Mouse (Mus musculus) midbrain, embryonic 14.5 days (tissue): ENCODE measurements around the gene Aff1. TPM values are rescaled to one million over a fixed set of nuclear protein-coding genes. Genes with fewer than 3 reads are reported as not detected.
A peak's percentile ranks its signal among the peaks of the same experiment; 100 is the strongest.

Source experiments
- ATAC-seq: fragments of 200-750 bp; cut with Nextera tagmentation; 2 replicates; pipeline ENCODE4 v1.8.0; 2017; ENCODE audit warnings: moderate number of reproducible peaks, moderate library complexity; ENCODE audit not compliant: low FRiP score, low TSS enrichment
- DNase-seq: peaks from one replicate; pipeline ENCODE4 v3.0.0-alpha.2; 2015
- H3K27ac ChIP-seq: fragments of 300-500 bp; sonication (generic); replicated peaks from 2 replicates; pipeline ENCODE4 v1.5.1; 2014; ENCODE audit warnings: mild to moderate bottlenecking, low read depth, low read length, moderate library complexity
- H3K27me3 ChIP-seq: fragments of 300-500 bp; sonication (generic); 2 replicates; pipeline ENCODE4 v1.6.1; 2014; ENCODE audit warnings: low read length, control low read depth, mixed read lengths; ENCODE audit not compliant: control insufficient read depth, insufficient read depth
- H3K36me3 ChIP-seq: fragments of 300-500 bp; sonication (generic); 2 replicates; pipeline ENCODE4 v1.6.1; 2014; ENCODE audit warnings: low read length, control low read depth; ENCODE audit not compliant: control insufficient read depth, insufficient read depth
- H3K4me1 ChIP-seq: fragments of 300-500 bp; sonication (generic); 2 replicates; pipeline ENCODE4 v1.6.1; 2014; ENCODE audit warnings: mild to moderate bottlenecking, antibody characterized with exemption, low read length, control low read depth; ENCODE audit not compliant: control insufficient read depth, insufficient read depth
- H3K4me2 ChIP-seq: fragments of 300-500 bp; sonication (generic); 2 replicates; pipeline ENCODE4 v1.6.1; 2014; ENCODE audit warnings: mild to moderate bottlenecking, low read length, moderate library complexity
- H3K4me3 ChIP-seq: fragments of 300-500 bp; sonication (generic); replicated peaks from 2 replicates; pipeline ENCODE4 v1.5.1; 2014; ENCODE audit warnings: low read depth, low read length
- H3K9ac ChIP-seq: fragments of 300-500 bp; sonication (generic); replicated peaks from 2 replicates; pipeline ENCODE4 v1.6.1; 2014; ENCODE audit warnings: mild to moderate bottlenecking, low read length, moderate library complexity
- H3K9me3 ChIP-seq: fragments of 300-500 bp; sonication (generic); 2 replicates; pipeline ENCODE4 v1.6.1; 2016; ENCODE audit warnings: low read length, control low read depth, mixed read lengths; ENCODE audit not compliant: control insufficient read depth
- WGBS: fragments of 180-500 bp; shearing (Covaris S2); extraction: QIAGEN DNeasy Blood & Tissue Kit; methylation state at CpG from one replicate; pipeline ENCODE4 v1.1.7; 2014; 5-methylcytosine and 5-hydroxymethylcytosine counted together
- polyA plus RNA-seq: library from polyadenylated mRNA; unstranded; fragments of >200 nt; fragmentation: Nextera tagmentation; extraction: Ambion mirVana; gene quantifications from 2 replicates; pipeline ENCODE4 v1.2.1, GENCODE M21; 2014

Gene Aff1
- polyA plus RNA-seq, 1 experiment from 2014 or later: 2.6 TPM

- DNase-seq (peak; percentile 60), ATAC-seq (peak; percentile 15; the same call in 1 of the 2 replicates)
- Histone ChIP-seq H3K36me3 (peaks cover 8% of the 10 kb centered on the region; the same call in 1 of the 2 replicates), H3K27me3 (no peaks in the 10 kb centered on the region), H3K9ac (0 out of 2 replicates have a peak overlapping the region, but pooled peaks have one; percentile 9), H3K9me3 (no peaks in the 10 kb centered on the region), H3K4me1 (no peaks in the 10 kb centered on the region), H3K4me2 (peak overlapping the region; percentile 26), H3K27ac (peak overlapping the region; percentile 50), H3K4me3 (no peak overlapping the region)
- 55% methylated on average over 17 of the region's 17 CpGs for WGBS
Measured at GRCm38 (mm10) chr5:103854041-103854806, 162.1 kb downstream of the Aff1 start.

GRCm38 (mm10) chr5:103854807-103855194 is 162.6 kb downstream of the Aff1 start:
- Histone ChIP-seq H3K9ac (no peak overlapping the region), H3K4me1 (no peaks in the 10 kb centered on the region), H3K36me3 (0 out of 2 replicates have a peak, but pooled peaks cover 3% of the 10 kb centered on the region), H3K4me2 (no peak overlapping the region), H3K9me3 (no peaks in the 10 kb centered on the region), H3K4me3 (no peak overlapping the region), H3K27ac (no peak overlapping the region), H3K27me3 (no peaks in the 10 kb centered on the region)
- WGBS: 52% methylated on average over 5 of the region's 5 CpGs
- peak; percentile 35 for DNase-seq
- ATAC-seq: no peak

- peaks cover 3% of the 10 kb centered on the region; the same call in 1 of the 2 replicates for H3K36me3 ChIP-seq
- H3K9ac ChIP-seq: no peak overlapping the region
- H3K27ac ChIP-seq: no peak overlapping the region
- H3K4me2 ChIP-seq: no peak overlapping the region
- no peaks in the 10 kb centered on the region for H3K27me3 ChIP-seq
- no peak overlapping the region for H3K4me3 ChIP-seq
- ATAC-seq (no peak), DNase-seq (no peak)
- no peaks in the 10 kb centered on the region for H3K9me3 ChIP-seq
- WGBS: 86% methylated on average over 14 of the region's 14 CpGs
- H3K4me1 ChIP-seq: no peaks in the 10 kb centered on the region
Measured at GRCm38 (mm10) chr5:103855483-103856211, 163.5 kb downstream of the Aff1 start.

GRCm38 (mm10) chr5:103856286-103857009 is 164.3 kb downstream of the Aff1 start:
- Histone ChIP-seq H3K9ac (no peak overlapping the region), H3K4me2 (no peak overlapping the region), H3K36me3 (peaks cover 6% of the 10 kb centered on the region; the same call in 1 of the 2 replicates), H3K27me3 (no peaks in the 10 kb centered on the region), H3K9me3 (no peaks in the 10 kb centered on the region), H3K4me1 (no peaks in the 10 kb centered on the region), H3K4me3 (no peak overlapping the region), H3K27ac (no peak overlapping the region)
- ATAC-seq (peak; percentile 56; the same call in 1 of the 2 replicates), DNase-seq (peak; percentile 90)
- 69% methylated on average over 5 of the region's 5 CpGs for WGBS

- ATAC-seq: no peak
- H3K4me1 ChIP-seq: no peaks in the 10 kb centered on the region
- no peak for DNase-seq
- H3K9ac ChIP-seq: no peak overlapping the region
- H3K27ac ChIP-seq: no peak overlapping the region
- WGBS: 81% methylated on average over 2 of the region's 2 CpGs
- peaks cover 10% of the 10 kb centered on the region; the same call in 1 of the 2 replicates for H3K36me3 ChIP-seq
- H3K9me3 ChIP-seq: no peaks in the 10 kb centered on the region
- H3K4me2 ChIP-seq: no peak overlapping the region
- H3K4me3 ChIP-seq: no peak overlapping the region
- no peaks in the 10 kb centered on the region for H3K27me3 ChIP-seq
Measured at GRCm38 (mm10) chr5:103857151-103857550, 165.0 kb downstream of the Aff1 start.

GRCm38 (mm10) chr5:103860622-103861021 is 168.4 kb downstream of the Aff1 start:
- Histone ChIP-seq H3K9me3 (no peaks in the 10 kb centered on the region), H3K36me3 (peaks cover 27% of the 10 kb centered on the region), H3K9ac (no peak overlapping the region), H3K27me3 (no peaks in the 10 kb centered on the region), H3K4me2 (no peak overlapping the region), H3K27ac (no peak overlapping the region), H3K4me3 (no peak overlapping the region), H3K4me1 (no peaks in the 10 kb centered on the region)
- 96% methylated on average over 11 of the region's 11 CpGs for WGBS
- ATAC-seq: no peak
- DNase-seq: no peak

GRCm38 (mm10) chr5:103863759-103864158 is 171.6 kb downstream of the Aff1 start:
- ATAC-seq (no peak), DNase-seq (no peak)
- H3K27ac ChIP-seq: no peak overlapping the region
- no peaks in the 10 kb centered on the region for H3K9me3 ChIP-seq
- no peak overlapping the region for H3K4me3 ChIP-seq
- no peaks in the 10 kb centered on the region for H3K4me1 ChIP-seq
- H3K9ac ChIP-seq: no peak overlapping the region
- WGBS: 95% methylated on average over 4 of the region's 4 CpGs
- peaks cover 46% of the 10 kb centered on the region for H3K36me3 ChIP-seq
- no peak overlapping the region for H3K4me2 ChIP-seq
- no peaks in the 10 kb centered on the region for H3K27me3 ChIP-seq

GRCm38 (mm10) chr5:103889766-103890165 is 197.6 kb downstream of the Aff1 start:
- ATAC-seq: no peak
- Histone ChIP-seq H3K27me3 (no peaks in the 10 kb centered on the region), H3K36me3 (0 out of 2 replicates have a peak, but pooled peaks cover 4% of the 10 kb centered on the region), H3K4me2 (no peak overlapping the region), H3K9me3 (no peaks in the 10 kb centered on the region), H3K4me1 (no peaks in the 10 kb centered on the region), H3K9ac (no peak overlapping the region), H3K27ac (no peak overlapping the region), H3K4me3 (no peak overlapping the region)
- no peak for DNase-seq
- WGBS: 72% methylated on average over 15 of the region's 15 CpGs
